Comparison of ENCODE assay signal across 16 mouse cellular contexts in genomic region chr6:100829770-100830169, GRCm38 (mm10).
"Had no signal": no experiment of that assay in that cellular context is flagged by ENCODE, and none has a peak within 500 bp of the region (broad histone marks: within the 10 kb centered on the region; RNA-seq: fewer than 3 reads in every experiment).

No protein-coding gene starts in this region.

- DNase-seq: heart, postnatal 10 days; heart, postnatal 14 days; heart, postnatal 36 days; heart, postnatal 4 days; kidney, adult 11 months; kidney, adult 18-20 months; kidney, adult 2 months; kidney, adult 8-10 months; kidney, adult 9 months; kidney, postnatal 10 days; kidney, postnatal 14 days; kidney, postnatal 25 days; kidney, postnatal 36 days; kidney, postnatal 4 days; layer of hippocampus, adult 9-11 months; layer of hippocampus, postnatal 36 days had no signal
